Mouse (Mus musculus): ENCODE results near the gene Olfr691.
"Not testable (repeated sequence)": the region's sequence is repeated elsewhere in the genome, so short reads cannot be mapped to it uniquely, and the experiment has no call there.

The Olfr691 gene

GRCm38 (mm10) chr7:105342170-105342569 lies at the start of gene Olfr691:
Gene Olfr691 (minus strand): TSS chr7:105342270.
- DNase-seq (ENCODE audit: low spot score in 2 of 2), result no peak

GRCm38 (mm10) chr7:105390236-105390635 lies 48.2 kb upstream of the Olfr691 start:
- no peak for DNase-seq (ENCODE audit: low spot score in 2 of 2)

- no peak for DNase-seq (ENCODE audit: low spot score in 2 of 2)
These were observed 45.6 kb upstream of the Olfr691 start for GRCm38 (mm10) chr7:105387696-105388095.

GRCm38 (mm10) chr7:105380329-105380728 lies 38.3 kb upstream of the Olfr691 start:
- DNase-seq (ENCODE audit: low spot score in 2 of 2), result no peak

GRCm38 (mm10) chr7:105374866-105375265 lies 32.8 kb upstream of the Olfr691 start, which contains the start of gene Gm5901:
Gene Gm5901 (plus strand): TSS chr7:105375038.
- no peak for DNase-seq (ENCODE audit: low spot score in 2 of 2)

- no peak for DNase-seq (ENCODE audit: low spot score in 2 of 2)
These were observed 31.9 kb upstream of the Olfr691 start for GRCm38 (mm10) chr7:105373976-105374375.

- DNase-seq (ENCODE audit: low spot score in 2 of 2), result no peak
These were observed 31.4 kb upstream of the Olfr691 start for GRCm38 (mm10) chr7:105373509-105373908.

GRCm38 (mm10) chr7:105372912-105373311 lies 30.8 kb upstream of the Olfr691 start:
- DNase-seq (ENCODE audit: low spot score in 2 of 2), result peak; percentile 17 to 37

GRCm38 (mm10) chr7:105368521-105368920 lies 26.5 kb upstream of the Olfr691 start:
- DNase-seq (ENCODE audit: low spot score in 2 of 2), result no peak

- DNase-seq (ENCODE audit: low spot score in 2 of 2), result no peak
These were observed 25.9 kb upstream of the Olfr691 start, which contains the start of gene Olfr692 for GRCm38 (mm10) chr7:105367930-105368329. Gene Olfr692 (plus strand): TSS chr7:105368230.

- DNase-seq (ENCODE audit: low spot score in 2 of 2), result no peak
These were observed 25.2 kb upstream of the Olfr691 start for GRCm38 (mm10) chr7:105367268-105367667.

GRCm38 (mm10) chr7:105361713-105362112 lies 19.6 kb upstream of the Olfr691 start:
- DNase-seq (ENCODE audit: low spot score in 2 of 2), result no peak

- not testable (repeated sequence) for DNase-seq (ENCODE audit: low spot score in 2 of 2)
These were observed 14.4 kb upstream of the Olfr691 start for GRCm38 (mm10) chr7:105356487-105356886.

GRCm38 (mm10) chr7:105356064-105356463 lies 14.0 kb upstream of the Olfr691 start:
- not testable (repeated sequence) for DNase-seq (ENCODE audit: low spot score in 2 of 2)

- no peak for DNase-seq (ENCODE audit: low spot score in 2 of 2)
These were observed 682 bp upstream of the Olfr691 start for GRCm38 (mm10) chr7:105342752-105343151.

GRCm38 (mm10) chr7:105334004-105334403 lies 8.1 kb downstream of the Olfr691 start, which contains the start of gene Olfr690:
Gene Olfr690 (minus strand): TSS chr7:105334104.
- no peak for DNase-seq (ENCODE audit: low spot score in 2 of 2)

- no peak for DNase-seq (ENCODE audit: low spot score in 2 of 2)
These were observed 16.8 kb downstream of the Olfr691 start for GRCm38 (mm10) chr7:105325302-105325701.

GRCm38 (mm10) chr7:105310865-105311264 lies 31.2 kb downstream of the Olfr691 start, which contains the start of gene Olfr689:
Gene Olfr689 (plus strand): TSS chr7:105311165.
- no peak for DNase-seq (ENCODE audit: low spot score in 2 of 2)

- no peak for DNase-seq (ENCODE audit: low spot score in 2 of 2)
These were observed 52.0 kb downstream of the Olfr691 start for GRCm38 (mm10) chr7:105290051-105290450.

GRCm38 (mm10) chr7:105287795-105288194 lies 54.3 kb downstream of the Olfr691 start, which contains the start of gene Olfr688:
Gene Olfr688 (plus strand): TSS chr7:105288095.
- DNase-seq (ENCODE audit: low spot score in 2 of 2), result no peak
